ENCODE assay signal across 8 mouse cellular contexts in the genomic region with DNA sequence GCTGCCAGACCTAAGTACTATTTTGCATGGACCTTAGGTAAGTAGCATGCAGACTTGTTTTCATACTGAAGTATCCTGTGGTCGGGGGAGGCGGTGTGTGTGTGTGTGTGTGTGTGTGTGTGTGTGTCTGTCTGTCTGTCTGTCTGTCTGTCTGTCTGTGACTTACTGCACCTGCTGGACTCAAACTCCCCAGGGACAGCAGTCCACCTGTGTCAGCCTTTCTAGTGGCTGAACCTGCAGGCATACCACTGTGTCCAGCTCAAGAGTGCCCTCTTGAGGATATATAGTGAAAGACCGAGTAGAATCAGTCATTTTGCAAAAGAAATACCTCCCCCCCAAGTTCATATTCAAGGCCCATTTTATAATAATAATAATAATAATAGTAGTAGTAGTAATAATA. TPM values are rescaled to one million over a fixed set of nuclear protein-coding genes. Genes with fewer than 3 reads are reported as not detected.
DNase-seq lines count a peak whose midpoint lies in the region; ATAC-seq and TF ChIP-seq lines count a peak whose summit lies in the region.

No protein-coding gene starts in this region.

- peak; percentile 24 for DNase-seq in layer of hippocampus, adult 9-11 months
- no peak for DNase-seq in layer of hippocampus, postnatal 25 days (ENCODE audit: extremely low spot score in 1 of 2, low spot score in 1 of 2)
- DNase-seq in NIH3T3 (ENCODE audit: low read depth): peak; percentile 69
- peak; percentile 31 to 42 for DNase-seq in cerebellum, postnatal 36 days
- DNase-seq in hindbrain, embryonic 14.5 days (ENCODE audit: low spot score): peak; percentile 76
- DNase-seq in liver, adult 2 months (ENCODE audit: extremely low read depth, low read depth, low spot score): peak; percentile 6
- DNase-seq in thymus, postnatal 14 days: peak; percentile 40
- DNase-seq in ovary, postnatal 10 days (ENCODE audit: low spot score): no peak

- H3K4me1 ChIP-seq in hindbrain, embryonic 14.5 days (replicated peaks; ENCODE audit: control insufficient read depth, insufficient read depth, low read length): no peaks in the 10 kb centered on the region
- H3K4me1 ChIP-seq in liver, adult 2 months (ENCODE audit: control insufficient read depth, insufficient read depth, low read length): no peaks in the 10 kb centered on the region

- no peak overlapping the region for H3K27ac ChIP-seq in hindbrain, embryonic 14.5 days
- H3K27ac ChIP-seq in liver, adult 2 months (replicated peaks; ENCODE audit: insufficient read depth, low read depth, low read length): no peak overlapping the region

- ATAC-seq in hindbrain, embryonic 14.5 days (ENCODE audit: low FRiP score): no peak

- peaks cover 52% of the 10 kb centered on the region for H3K36me3 ChIP-seq in hindbrain, embryonic 14.5 days (replicated peaks; ENCODE audit: control insufficient read depth, insufficient read depth)
- H3K36me3 ChIP-seq in liver, adult 2 months (ENCODE audit: control insufficient read depth, insufficient read depth, low read length): no peaks in the 10 kb centered on the region

- no peak overlapping the region for H3K4me2 ChIP-seq in hindbrain, embryonic 14.5 days (replicated peaks)

- no peaks in the 10 kb centered on the region for H3K79me2 ChIP-seq in liver, adult 2 months (ENCODE audit: control insufficient read depth, insufficient read depth, low read length)

- peak; percentile 62 for TF ChIP-seq CTCF in liver, adult 2 months (IDR thresholded peaks at IDR 0.05; ENCODE audit: low read depth, low read length)

- H3K4me3 ChIP-seq in hindbrain, embryonic 14.5 days (replicated peaks; ENCODE audit: low read length): no peak overlapping the region
- H3K4me3 ChIP-seq in liver, adult 2 months (ENCODE audit: insufficient read depth, low read depth, low read length): no peak overlapping the region

- H3K9me3 ChIP-seq in hindbrain, embryonic 14.5 days (ENCODE audit: control insufficient read depth, low read length): no peaks in the 10 kb centered on the region

- 62% methylated on average over 3 of the region's 3 CpGs for WGBS in hindbrain, embryonic 14.5 days
- 66% methylated on average over 3 of the region's 3 CpGs for WGBS in liver, adult 2 months

- no peak for TF ChIP-seq POLR2A in liver, adult 2 months (IDR thresholded peaks at IDR 0.05; ENCODE audit: extremely low read depth, insufficient read depth, low read length)

- H3K27me3 ChIP-seq in hindbrain, embryonic 14.5 days (ENCODE audit: control insufficient read depth, insufficient read depth, low read length): no peaks in the 10 kb centered on the region
- H3K27me3 ChIP-seq in liver, adult 2 months (ENCODE audit: control insufficient read depth, insufficient read depth, low read length): no peaks in the 10 kb centered on the region

- no peak overlapping the region for H3K9ac ChIP-seq in hindbrain, embryonic 14.5 days
- H3K9ac ChIP-seq in liver, adult 2 months (ENCODE audit: low read depth, low read length): no peak overlapping the region

RNA-seq across cellular contexts. Expression of a gene that starts 26.4 kb away (rescaled TPM):
- total RNA-seq in layer of hippocampus, postnatal 25 days (2021): 100 to 1,000 TPM; 305 to 349 TPM
- polyA plus RNA-seq in hindbrain, embryonic 14.5 days (2014; fragmentation: Nextera tagmentation; extraction: Ambion mirVana): 174 and 189 TPM in 2 replicates
- total RNA-seq in liver, adult 2 months (2014; rRNA removed): 26.6 and 30.3 TPM in 2 replicates
- 17.9 and 21.8 TPM in 2 replicates for polyA plus RNA-seq in liver, adult 2 months (2012; rRNA removed)

Comparison
In these comparisons a context has a peak if more than half of its experiments do, and no peak if none do; other contexts are left out.
1. DNase-seq: peak in layer of hippocampus, adult 9-11 months (single experiment), NIH3T3 (single experiment), cerebellum, postnatal 36 days (2 of 2), hindbrain, embryonic 14.5 days (single experiment), liver, adult 2 months (single experiment) and thymus, postnatal 14 days (single experiment); none in layer of hippocampus, postnatal 25 days (0 of 2) and ovary, postnatal 10 days (single experiment).